Mouse (Mus musculus): Measurements from ENCODE around the gene Insig1. TPM values are rescaled to one million over a fixed set of nuclear protein-coding genes. Genes with fewer than 3 reads are reported as not detected.

The Insig1 gene
- polyA plus RNA-seq, 1 experiment, result 125 TPM

DNA sequence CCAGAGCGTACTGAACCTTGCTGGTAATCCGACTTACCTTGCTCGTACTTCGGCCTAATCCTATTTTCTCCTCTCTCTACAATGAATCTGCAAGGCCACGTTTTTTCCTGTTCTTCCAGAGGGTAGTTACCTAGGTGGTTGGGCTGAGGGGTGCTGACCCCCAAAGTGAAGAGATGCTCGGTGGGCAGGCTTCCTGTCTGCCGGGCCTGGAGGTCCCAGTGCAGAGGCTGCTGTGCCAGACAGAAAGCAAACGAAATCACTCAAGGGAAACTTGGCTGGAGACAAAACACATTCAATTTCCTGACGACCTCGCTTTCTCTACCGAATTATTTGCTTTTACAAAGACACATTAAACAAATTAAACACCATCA, 52.3 kb downstream of the Insig1 start:
- WGBS, result 39% methylated on average over 11 of the region's 11 CpGs
- Histone ChIP-seq H3K4me1 (ENCODE audit: control insufficient read depth, insufficient read depth, low read length) (peaks cover 12% of the 10 kb centered on the region; the same call in 1 of the 2 replicates), H3K4me3 (replicated peaks; ENCODE audit: insufficient read depth, low read depth, low read length) (no peak overlapping the region), H3K27me3 (ENCODE audit: control insufficient read depth, insufficient read depth, low read length) (no peaks in the 10 kb centered on the region), H3K27ac (ENCODE audit: insufficient read depth, low read length) (no peak overlapping the region; the same call in 1 of the 2 replicates)
- TF ChIP-seq POLR2A (IDR thresholded peaks at IDR 0.05; ENCODE audit: borderline replicate concordance, insufficient read depth, low read length) (no peak), CTCF (IDR thresholded peaks at IDR 0.05; ENCODE audit: borderline replicate concordance, insufficient read depth, low read depth, low read length) (no peak)
- DNase-seq, result no peak

DNA sequence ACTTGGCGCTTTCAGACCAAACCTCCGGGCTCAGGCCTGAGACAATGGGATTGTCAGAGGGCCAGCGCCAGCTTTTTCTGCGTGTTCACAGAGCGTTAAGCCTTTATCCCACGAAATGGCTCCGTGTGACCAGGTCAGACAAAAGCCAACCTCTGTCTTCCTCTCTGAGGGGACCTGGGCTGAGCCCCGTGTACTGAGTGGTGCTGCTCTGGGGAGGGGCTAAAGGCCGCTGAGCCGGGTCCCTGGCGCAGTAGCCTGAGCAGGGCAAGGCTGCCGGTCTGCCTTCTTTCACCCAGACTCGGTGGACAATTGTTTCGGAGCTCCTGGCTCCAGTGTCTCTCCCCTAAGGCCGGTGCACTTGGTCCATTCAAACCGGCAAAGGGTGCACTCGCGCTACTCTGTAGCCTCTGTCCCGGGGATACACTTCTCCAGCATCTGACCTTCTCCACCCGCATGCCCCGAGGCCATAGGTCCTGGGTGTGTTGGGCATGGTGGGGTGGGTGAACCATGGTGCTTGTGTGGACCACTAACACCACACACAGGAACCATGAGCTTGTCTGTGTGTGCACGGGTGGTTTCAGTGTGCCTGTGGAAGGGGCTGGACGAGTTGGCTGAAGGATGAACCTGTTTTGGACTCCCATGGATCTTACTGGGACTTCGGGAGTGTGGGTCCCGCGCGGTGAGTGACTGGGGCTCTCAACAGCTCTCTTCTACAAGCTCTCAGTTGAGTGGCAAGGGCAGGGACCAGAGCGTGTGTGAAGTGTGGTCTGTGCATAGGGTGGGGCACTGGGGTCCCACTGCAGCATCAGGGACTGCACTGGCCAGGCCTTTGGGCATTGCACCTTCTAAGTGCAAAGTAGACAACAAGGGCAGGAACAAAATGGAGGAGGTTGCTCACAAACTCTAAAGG, 53.4 kb downstream of the Insig1 start:
- peaks cover 8% of the 10 kb centered on the region; the same call in 1 of the 2 replicates for H3K4me1 ChIP-seq (ENCODE audit: control insufficient read depth, insufficient read depth, low read length)
- 72% methylated on average over 28 of the region's 28 CpGs for WGBS
- no peak overlapping the region for H3K4me3 ChIP-seq (replicated peaks; ENCODE audit: insufficient read depth, low read depth, low read length)
- no peak for DNase-seq
- H3K27me3 ChIP-seq (ENCODE audit: control insufficient read depth, insufficient read depth, low read length), result no peaks in the 10 kb centered on the region
- H3K27ac ChIP-seq (ENCODE audit: insufficient read depth, low read length), result no peak overlapping the region
- TF ChIP-seq CTCF (IDR thresholded peaks at IDR 0.05; ENCODE audit: borderline replicate concordance, insufficient read depth, low read depth, low read length), result no peak
- TF ChIP-seq POLR2A (IDR thresholded peaks at IDR 0.05; ENCODE audit: borderline replicate concordance, insufficient read depth, low read length), result no peak

Other genes starting within 250 kb of the Insig1 start
- 3.6 TPM in 2 replicates for gene Htr5a, start 229.2 kb upstream of the Insig1 start, polyA plus RNA-seq (2012; rRNA removed)
- 72.9 and 92.2 TPM in 2 replicates for gene En2, start 94.3 kb downstream of the Insig1 start, polyA plus RNA-seq (2012; rRNA removed)
- 313 and 399 TPM in 2 replicates for gene Cnpy1, start 174.4 kb downstream of the Insig1 start, polyA plus RNA-seq (2012; rRNA removed)
- gene Rbm33, start 245.8 kb downstream of the Insig1 start, polyA plus RNA-seq (2012; rRNA removed), result 52.4 and 58.0 TPM in 2 replicates

Data from cerebellum, adult 2 months (tissue).